20 mouse cellular contexts compared by ENCODE assay signal in genomic region chr1:155013784-155014183, GRCm38 (mm10).
A peak's percentile ranks its signal among the peaks of the same experiment; 100 is the strongest.
DNase-seq lines count a peak whose midpoint lies in the region; ATAC-seq and TF ChIP-seq lines count a peak whose summit lies in the region.
"Had no signal": no experiment of that assay in that cellular context is flagged by ENCODE, and none has a peak within 500 bp of the region (broad histone marks: within the 10 kb centered on the region; RNA-seq: fewer than 3 reads in every experiment).

No protein-coding gene starts in this region.

- no peaks in the 10 kb centered on the region for H3K9me3 ChIP-seq in intestine, postnatal 0 days (ENCODE audit: control insufficient read depth)
- no peaks in the 10 kb centered on the region for H3K9me3 ChIP-seq in stomach, embryonic 16.5 days (replicated peaks; ENCODE audit: control insufficient read depth, low read length)
- no peaks in the 10 kb centered on the region for H3K9me3 ChIP-seq in forebrain, postnatal 0 days (ENCODE audit: low read length)
- H3K9me3 ChIP-seq: limb, embryonic 15.5 days; lung, embryonic 15.5 days; neural tube, embryonic 13.5 days had no signal

- DNase-seq in frontal cortex, postnatal 14 days (ENCODE audit: low spot score in 2 of 2): no peak
- peak; percentile 28 for DNase-seq in lung, postnatal 36 days
- no peak for DNase-seq in lung, adult 2 months
- DNase-seq in adrenal gland, postnatal 36 days: no peak
- no peak for DNase-seq in forebrain, postnatal 0 days
- DNase-seq: cerebellum, adult 18-20 months; embryo, embryonic 11 days; heart, postnatal 36 days; kidney, postnatal 14 days; midbrain, embryonic 14.5 days had no signal

- H3K27me3 ChIP-seq in intestine, postnatal 0 days (replicated peaks; ENCODE audit: control insufficient read depth, insufficient read depth, low read length): no peaks in the 10 kb centered on the region
- no peaks in the 10 kb centered on the region for H3K27me3 ChIP-seq in stomach, embryonic 16.5 days (ENCODE audit: control insufficient read depth, insufficient read depth, low read length)
- H3K27me3 ChIP-seq in forebrain, postnatal 0 days (ENCODE audit: insufficient read depth, low read length): no peaks in the 10 kb centered on the region
- H3K27me3 ChIP-seq: limb, embryonic 15.5 days had no signal

- H3K36me3 ChIP-seq in intestine, postnatal 0 days (ENCODE audit: control insufficient read depth, insufficient read depth): no peaks in the 10 kb centered on the region
- H3K36me3 ChIP-seq in stomach, embryonic 16.5 days (ENCODE audit: control insufficient read depth, insufficient read depth, low read length): no peaks in the 10 kb centered on the region
- no peaks in the 10 kb centered on the region for H3K36me3 ChIP-seq in forebrain, postnatal 0 days (ENCODE audit: insufficient read depth)
- H3K36me3 ChIP-seq: limb, embryonic 15.5 days; lung, embryonic 15.5 days; neural tube, embryonic 13.5 days had no signal

- no peak for TF ChIP-seq CTCF in lung, adult 2 months (IDR thresholded peaks at IDR 0.05; ENCODE audit: insufficient read depth, low read length)
- no peak for TF ChIP-seq CTCF in intestine, postnatal 0 days (IDR thresholded peaks at IDR 0.05; ENCODE audit: low read depth)
- TF ChIP-seq CTCF in forebrain, postnatal 0 days (IDR thresholded peaks at IDR 0.05; ENCODE audit: low read depth): no peak

- no peak for TF ChIP-seq POLR2A in lung, adult 2 months (IDR thresholded peaks at IDR 0.05; ENCODE audit: borderline replicate concordance, extremely low read depth, low read depth, low read length)

- H3K9ac ChIP-seq in intestine, postnatal 0 days (ENCODE audit: low read depth, low read length): no peak overlapping the region
- no peak overlapping the region for H3K9ac ChIP-seq in stomach, embryonic 16.5 days (ENCODE audit: low read length)
- no peak overlapping the region for H3K9ac ChIP-seq in forebrain, postnatal 0 days
- H3K9ac ChIP-seq: limb, embryonic 15.5 days; lung, embryonic 15.5 days; neural tube, embryonic 13.5 days had no signal

- 38% methylated on average over 4 of the region's 4 CpGs for WGBS in lung, adult 2 months
- 12% methylated on average over 4 of the region's 4 CpGs for WGBS in intestine, postnatal 0 days
- 41% methylated on average over 4 of the region's 4 CpGs for WGBS in stomach, embryonic 16.5 days
- WGBS in forebrain, postnatal 0 days: 69% methylated on average over 4 of the region's 4 CpGs

- no peak overlapping the region for H3K4me2 ChIP-seq in intestine, postnatal 0 days (replicated peaks; ENCODE audit: low read depth)
- no peak overlapping the region for H3K4me2 ChIP-seq in stomach, embryonic 16.5 days (ENCODE audit: low read depth, low read length)
- no peak overlapping the region for H3K4me2 ChIP-seq in forebrain, postnatal 0 days (ENCODE audit: low read depth)
- H3K4me2 ChIP-seq: limb, embryonic 15.5 days; lung, embryonic 15.5 days; neural tube, embryonic 13.5 days had no signal

- no peak overlapping the region for H3K4me3 ChIP-seq in lung, adult 2 months (replicated peaks; ENCODE audit: extremely low read depth, low read depth, low read length)
- no peak overlapping the region for H3K4me3 ChIP-seq in intestine, postnatal 0 days (ENCODE audit: low read depth, low read length)
- no peak overlapping the region for H3K4me3 ChIP-seq in stomach, embryonic 16.5 days (replicated peaks; ENCODE audit: low read length)
- H3K4me3 ChIP-seq in forebrain, postnatal 0 days (ENCODE audit: low read depth, low read length): no peak overlapping the region
- H3K4me3 ChIP-seq: erythroblast, embryonic 14.5 days; heart, adult 2 months; limb, embryonic 15.5 days; lung, embryonic 15.5 days; neural tube, embryonic 13.5 days had no signal

- H3K4me1 ChIP-seq in lung, adult 2 months (ENCODE audit: control insufficient read depth, insufficient read depth, low read length): no peaks in the 10 kb centered on the region
- H3K4me1 ChIP-seq in intestine, postnatal 0 days (replicated peaks; ENCODE audit: control insufficient read depth, insufficient read depth, low read length): 0 out of 2 replicates have a peak, but pooled peaks cover 3% of the 10 kb centered on the region
- H3K4me1 ChIP-seq in stomach, embryonic 16.5 days (ENCODE audit: control insufficient read depth, insufficient read depth, low read length): no peaks in the 10 kb centered on the region; the same call in 1 of the 2 replicates
- no peaks in the 10 kb centered on the region for H3K4me1 ChIP-seq in forebrain, postnatal 0 days (ENCODE audit: insufficient read depth)
- H3K4me1 ChIP-seq: limb, embryonic 15.5 days; neural tube, embryonic 13.5 days had no signal

- ATAC-seq in frontal cortex, adult (ENCODE audit: low TSS enrichment): peak; percentile 77
- ATAC-seq in intestine, postnatal 0 days: peak; percentile 67
- ATAC-seq in stomach, embryonic 16.5 days (ENCODE audit: insufficient read depth, low FRiP score): peak; percentile 48; the same call in 1 of the 2 replicates
- ATAC-seq in forebrain, postnatal 0 days: no peak
- ATAC-seq: activated CD4-positive, CD25-positive, alpha-beta regulatory T cell, adult 4 months; inflammation-experienced regulatory T-cells, adult 6 months had no signal

- no peak overlapping the region for H3K27ac ChIP-seq in intestine, postnatal 0 days (ENCODE audit: low read depth, low read length)
- no peak overlapping the region for H3K27ac ChIP-seq in stomach, embryonic 16.5 days (ENCODE audit: low read length)
- no peak overlapping the region for H3K27ac ChIP-seq in forebrain, postnatal 0 days (ENCODE audit: low read depth, low read length)
- H3K27ac ChIP-seq: heart, adult 2 months; limb, embryonic 15.5 days; lung, embryonic 15.5 days; neural tube, embryonic 13.5 days had no signal
